Mouse (Mus musculus) ES-Bruce4 (cell line): ENCODE data around the gene Pygm. TPM values are rescaled to one million over a fixed set of nuclear protein-coding genes. Genes with fewer than 3 reads are reported as not detected.

Experiments used
- H3K27ac ChIP-seq: 2 replicates; pipeline ENCODE4 v1.5.1; 2012; ENCODE audit warnings: low read length, inconsistent platforms; ENCODE audit not compliant: insufficient read depth
- H3K27me3 ChIP-seq: 2 replicates; pipeline ENCODE4 v1.6.1; 2012; ENCODE audit warnings: mild to moderate bottlenecking, low read length, inconsistent platforms; ENCODE audit not compliant: control insufficient read depth, poor library complexity, insufficient read depth, severe bottlenecking
- H3K36me3 ChIP-seq: 2 replicates; pipeline ENCODE4 v1.6.1; 2012; ENCODE audit warnings: inconsistent platforms, mild to moderate bottlenecking, low read length, moderate library complexity; ENCODE audit not compliant: control insufficient read depth, poor library complexity, insufficient read depth, severe bottlenecking
- H3K4me1 ChIP-seq: one replicate; pipeline ENCODE4 v1.8.1; 2011; ENCODE audit warnings: low read length; ENCODE audit not compliant: control insufficient read depth, insufficient read depth
- H3K4me3 ChIP-seq: 2 replicates; pipeline ENCODE4 v1.5.1; 2011; ENCODE audit warnings: low read depth, mild to moderate bottlenecking, low read length
- H3K9ac ChIP-seq: 2 replicates; pipeline ENCODE4 v1.6.1; 2012; ENCODE audit warnings: low read depth, mild to moderate bottlenecking, inconsistent platforms; ENCODE audit not compliant: poor library complexity, severe bottlenecking
- H3K9me3 ChIP-seq: replicated peaks from 2 replicates; pipeline ENCODE4 v1.6.1; 2012; ENCODE audit warnings: mild to moderate bottlenecking, low read length, inconsistent platforms; ENCODE audit not compliant: control insufficient read depth, poor library complexity, insufficient read depth, severe bottlenecking
- CTCF ChIP-seq: IDR thresholded peaks from one replicate; pipeline ENCODE4 v1.8.1; 2011; ENCODE audit warnings: low read depth, low read length
- EP300 ChIP-seq: IDR thresholded peaks from 2 replicates; pipeline ENCODE4 v1.6.1; 2011; ENCODE audit warnings: low read depth, low read length; ENCODE audit not compliant: insufficient read depth
- POLR2A ChIP-seq: IDR thresholded peaks from one replicate; pipeline ENCODE4 v1.8.1; 2011; ENCODE audit warnings: low read length; ENCODE audit not compliant: insufficient read depth
- polyA plus RNA-seq: library from polyadenylated mRNA; stranded (reverse); fragments of >200 nt; gene quantifications from 2 replicates; pipeline ENCODE4 v1.2.4, GENCODE M21; 2011; ENCODE audit warnings: low read depth; ENCODE audit not compliant: missing spikeins, insufficient read depth, insufficient read length

The Pygm gene
- polyA plus RNA-seq, 1 experiment = 4.1 TPM

DNA sequence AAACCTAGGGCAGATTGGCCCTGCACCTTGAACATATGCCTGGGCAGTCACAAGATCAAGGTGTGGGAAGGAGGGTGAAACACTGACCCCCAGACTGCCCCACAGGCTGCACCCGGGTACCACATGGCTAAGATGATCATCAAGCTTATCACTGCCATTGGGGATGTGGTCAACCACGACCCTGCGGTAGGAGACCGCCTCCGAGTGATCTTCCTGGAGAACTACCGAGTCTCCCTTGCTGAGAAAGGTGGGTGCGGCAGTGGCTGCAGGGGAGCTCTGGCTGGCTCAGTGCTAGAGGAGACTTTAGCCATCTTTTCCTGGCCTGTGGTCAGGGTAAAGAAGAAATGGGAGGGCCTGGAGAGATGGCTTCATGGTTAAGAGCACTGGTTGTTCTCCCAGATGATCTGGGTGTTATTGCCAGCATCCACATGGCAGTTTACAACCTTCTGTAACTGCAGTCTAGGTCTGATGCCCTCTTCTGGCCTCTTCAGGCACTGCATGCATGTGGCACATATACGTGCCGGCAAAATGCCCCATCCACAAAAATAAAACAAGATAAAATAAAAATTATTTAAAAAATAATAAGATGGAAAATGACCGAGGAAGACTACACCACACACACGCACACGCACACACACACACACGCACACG lies 8.7 kb downstream of the Pygm start:
- no peaks in the 10 kb centered on the region for H3K9me3 ChIP-seq
- H3K4me3 ChIP-seq = no peak overlapping the region
- no peak overlapping the region for H3K27ac ChIP-seq
- no peak overlapping the region for H3K9ac ChIP-seq
- TF ChIP-seq CTCF = peak; percentile 64
- no peak for TF ChIP-seq EP300
- no peaks in the 10 kb centered on the region for H3K36me3 ChIP-seq
- H3K27me3 ChIP-seq = no peaks in the 10 kb centered on the region
- peaks cover 3% of the 10 kb centered on the region for H3K4me1 ChIP-seq

DNA sequence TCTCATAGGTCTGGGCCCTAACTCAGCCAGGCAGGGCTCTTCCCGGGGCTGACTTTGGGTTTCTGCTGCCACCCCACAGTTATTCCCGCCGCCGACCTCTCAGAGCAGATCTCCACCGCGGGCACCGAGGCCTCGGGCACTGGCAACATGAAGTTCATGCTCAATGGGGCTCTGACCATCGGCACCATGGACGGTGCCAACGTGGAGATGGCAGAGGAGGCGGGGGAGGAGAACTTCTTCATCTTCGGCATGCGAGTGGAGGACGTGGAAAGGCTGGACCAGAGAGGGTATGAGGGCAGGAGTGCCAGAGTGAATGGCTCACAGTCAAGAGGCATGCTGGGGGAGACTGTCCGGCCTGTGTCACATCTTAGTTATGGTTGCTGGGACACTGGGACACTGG lies 9.4 kb downstream of the Pygm start:
- no peaks in the 10 kb centered on the region for H3K27me3 ChIP-seq
- H3K4me1 ChIP-seq = peaks cover 3% of the 10 kb centered on the region
- no peak overlapping the region for H3K27ac ChIP-seq
- no peak overlapping the region for H3K9ac ChIP-seq
- H3K9me3 ChIP-seq = no peaks in the 10 kb centered on the region
- no peaks in the 10 kb centered on the region for H3K36me3 ChIP-seq
- no peak for TF ChIP-seq CTCF
- no peak for TF ChIP-seq POLR2A
- no peak for TF ChIP-seq EP300
- H3K4me3 ChIP-seq = no peak overlapping the region

DNA sequence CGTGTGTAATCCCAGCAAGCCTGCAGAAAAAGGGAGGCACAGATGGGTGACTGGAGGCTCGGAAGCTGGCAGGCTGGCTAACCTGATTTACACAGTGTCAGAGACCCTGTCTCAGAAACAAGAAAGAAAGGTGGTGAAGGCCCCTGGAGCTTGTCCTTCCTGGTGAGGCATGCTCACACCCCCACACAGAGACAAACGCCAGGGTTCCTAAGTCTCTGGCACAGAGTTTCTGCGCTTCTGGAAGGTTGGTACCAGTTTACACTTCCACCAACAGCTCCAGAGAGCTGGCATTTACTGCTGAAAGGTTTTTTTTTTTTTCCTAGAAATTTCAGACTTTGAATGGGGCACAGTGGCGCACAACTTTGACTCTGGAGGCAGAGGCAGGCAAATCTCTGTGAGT lies 12.0 kb downstream of the Pygm start:
- Histone ChIP-seq H3K9me3 (no peaks in the 10 kb centered on the region), H3K36me3 (no peaks in the 10 kb centered on the region), H3K27ac (no peak overlapping the region), H3K4me1 (no peaks in the 10 kb centered on the region), H3K9ac (no peak overlapping the region), H3K27me3 (no peaks in the 10 kb centered on the region), H3K4me3 (no peak overlapping the region)
- TF ChIP-seq CTCF (no peak), EP300 (no peak), POLR2A (no peak)

DNA sequence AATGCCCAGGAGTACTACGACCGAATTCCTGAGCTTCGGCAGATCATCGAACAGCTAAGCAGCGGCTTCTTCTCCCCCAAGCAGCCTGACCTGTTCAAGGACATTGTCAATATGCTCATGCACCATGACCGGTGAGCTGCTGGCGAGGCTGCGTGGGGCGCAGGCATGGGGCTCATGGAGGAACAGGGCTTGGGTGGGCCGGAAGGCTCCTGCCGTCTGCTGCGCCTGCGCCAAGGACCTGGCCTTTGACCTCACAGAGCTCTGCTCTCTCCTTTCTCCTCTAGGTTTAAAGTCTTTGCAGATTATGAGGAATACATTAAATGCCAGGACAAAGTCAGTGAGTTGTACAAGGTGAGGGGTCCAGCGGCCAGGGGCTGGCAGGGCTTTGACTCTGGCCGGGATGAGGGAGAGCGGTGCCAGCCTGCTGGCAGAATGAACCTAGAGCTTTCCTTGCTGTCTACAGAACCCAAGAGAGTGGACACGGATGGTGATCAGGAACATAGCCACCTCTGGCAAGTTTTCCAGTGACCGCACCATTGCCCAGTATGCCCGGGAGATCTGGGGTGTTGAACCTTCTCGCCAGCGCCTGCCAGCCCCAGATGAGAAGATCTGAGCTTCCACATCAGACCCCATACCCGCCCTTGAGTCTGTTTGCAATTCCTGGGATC lies 13.5 kb downstream of the Pygm start:
- H3K36me3 ChIP-seq = no peaks in the 10 kb centered on the region
- H3K4me3 ChIP-seq = peak overlapping the region; percentile 31; the same call in 1 of the 2 replicates
- TF ChIP-seq CTCF (no peak), EP300 (no peak), POLR2A (no peak)
- H3K27me3 ChIP-seq = no peaks in the 10 kb centered on the region
- no peaks in the 10 kb centered on the region for H3K4me1 ChIP-seq
- no peak overlapping the region for H3K27ac ChIP-seq
- peak overlapping the region; percentile 86; the same call in 1 of the 2 replicates for H3K9ac ChIP-seq
- H3K9me3 ChIP-seq = no peaks in the 10 kb centered on the region

GRCm38 (mm10) chr19:6398447-6399284 lies 14.5 kb downstream of the Pygm start:
- H3K9ac ChIP-seq = peak overlapping the region; percentile 86
- TF ChIP-seq POLR2A (no peak), EP300 (no peak), CTCF (no peak)
- H3K4me1 ChIP-seq = no peaks in the 10 kb centered on the region
- H3K9me3 ChIP-seq = no peaks in the 10 kb centered on the region
- peak overlapping the region; percentile 37 for H3K27ac ChIP-seq
- no peaks in the 10 kb centered on the region for H3K36me3 ChIP-seq
- H3K27me3 ChIP-seq = no peaks in the 10 kb centered on the region
- H3K4me3 ChIP-seq = peak overlapping the region; percentile 71
